Mouse (Mus musculus): Measurements from ENCODE around the gene Mcee. TPM values are rescaled to one million over a fixed set of nuclear protein-coding genes. Genes with fewer than 3 reads are reported as not detected.

Gene Mcee
- total RNA-seq, 2 experiments from 2014 or later: 79.9 to 86.8 TPM

GRCm38 (mm10) chr7:64403989-64404388, 11.6 kb downstream of the Mcee start:
- DNase-seq (ENCODE audit: low spot score in 2 of 2): no peak

GRCm38 (mm10) chr7:64424861-64425260, 32.5 kb downstream of the Mcee start:
- DNase-seq (ENCODE audit: low spot score in 2 of 2): no peak

GRCm38 (mm10) chr7:64439595-64440518, 47.5 kb downstream of the Mcee start:
- DNase-seq (ENCODE audit: low spot score in 2 of 2): no peak

GRCm38 (mm10) chr7:64440519-64440918, 48.1 kb downstream of the Mcee start:
- no peak for DNase-seq (ENCODE audit: low spot score in 2 of 2)

GRCm38 (mm10) chr7:64450631-64451030, 58.2 kb downstream of the Mcee start:
- DNase-seq (ENCODE audit: low spot score in 2 of 2): no peak

- DNase-seq (ENCODE audit: low spot score in 2 of 2): no peak
Observed at GRCm38 (mm10) chr7:64451441-64451840, 59.0 kb downstream of the Mcee start.

GRCm38 (mm10) chr7:64451861-64452382, 59.5 kb downstream of the Mcee start:
- no peak for DNase-seq (ENCODE audit: low spot score in 2 of 2)

GRCm38 (mm10) chr7:64452471-64453222, 60.2 kb downstream of the Mcee start:
- DNase-seq (ENCODE audit: low spot score in 2 of 2): no peak

GRCm38 (mm10) chr7:64456176-64456575, 63.8 kb downstream of the Mcee start:
- DNase-seq (ENCODE audit: low spot score in 2 of 2): no peak

- DNase-seq (ENCODE audit: low spot score in 2 of 2): no peak
Observed at GRCm38 (mm10) chr7:64456676-64457075, 64.3 kb downstream of the Mcee start.

GRCm38 (mm10) chr7:64457811-64458210, 65.4 kb downstream of the Mcee start:
- no peak for DNase-seq (ENCODE audit: low spot score in 2 of 2)

Other genes with a start within 250 kb of the Mcee start
- gene Trpm1, start 238.8 kb upstream of the Mcee start, total RNA-seq (2021): under 1 TPM in 1 of 2 experiments, not detected in 1; 0.10 TPM
- gene Mtmr10, start 105.0 kb upstream of the Mcee start, total RNA-seq (2021): 10 to 100 TPM; 25.8 to 30.5 TPM
- 1 to 10 TPM; 5.5 to 5.8 TPM for gene Fan1, start 18.5 kb upstream of the Mcee start, total RNA-seq (2021)
- 10 to 100 TPM; 25.5 to 26.7 TPM for gene Mphosph10, start 339 bp upstream of the Mcee start, total RNA-seq (2021)
- gene Apba2, start 109.1 kb downstream of the Mcee start, total RNA-seq (2021): under 1 TPM in 1 of 2 experiments, not detected in 1; 0.38 TPM